Mouse (Mus musculus): Measurements from ENCODE around the gene Cstf1. TPM values are rescaled to one million over a fixed set of nuclear protein-coding genes. Genes with fewer than 3 reads are reported as not detected.
A peak's percentile ranks its signal among the peaks of the same experiment; 100 is the strongest.

The Cstf1 gene
- polyA plus RNA-seq, 1 experiment from 2014 or later: 20.8 TPM

DNA sequence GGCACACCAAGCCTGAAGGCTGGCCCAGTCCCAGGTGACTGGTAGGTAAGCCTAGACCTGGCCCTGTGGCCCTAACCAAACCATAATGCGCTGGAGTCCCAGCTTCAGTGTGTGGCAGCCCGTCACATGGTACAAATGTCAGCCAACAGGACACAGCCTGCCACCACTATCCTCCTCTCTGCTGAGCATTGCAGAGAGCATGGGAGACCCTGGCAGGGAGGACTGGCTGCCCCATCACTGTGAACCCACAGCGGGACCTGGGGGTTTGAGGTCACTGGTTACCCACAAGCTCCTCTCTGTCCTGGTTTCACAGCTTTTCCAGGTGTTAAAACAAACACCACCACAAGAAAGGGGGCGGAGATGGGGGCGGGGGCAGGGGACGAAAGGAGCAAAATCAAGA, 19.9 kb downstream of the Cstf1 start:
- no peaks in the 10 kb centered on the region for H3K4me1 ChIP-seq (ENCODE audit: control insufficient read depth, insufficient read depth, low read depth, low read length)
- no peak overlapping the region for H3K4me3 ChIP-seq (ENCODE audit: low read length)
- no peak overlapping the region for H3K27ac ChIP-seq (ENCODE audit: low read depth, low read length)
- WGBS: 57% methylated on average over 6 of the region's 6 CpGs
- no peak overlapping the region for H3K9ac ChIP-seq (ENCODE audit: low read depth, low read length)
- no peak overlapping the region for H3K4me2 ChIP-seq (ENCODE audit: low read length)
- no peaks in the 10 kb centered on the region for H3K9me3 ChIP-seq (ENCODE audit: control insufficient read depth, low read length)
- ATAC-seq: no peak
- no peaks in the 10 kb centered on the region for H3K36me3 ChIP-seq (ENCODE audit: control insufficient read depth, insufficient read depth, low read length)
- no peaks in the 10 kb centered on the region for H3K27me3 ChIP-seq (replicated peaks; ENCODE audit: control insufficient read depth, insufficient read depth, low read length)

DNA sequence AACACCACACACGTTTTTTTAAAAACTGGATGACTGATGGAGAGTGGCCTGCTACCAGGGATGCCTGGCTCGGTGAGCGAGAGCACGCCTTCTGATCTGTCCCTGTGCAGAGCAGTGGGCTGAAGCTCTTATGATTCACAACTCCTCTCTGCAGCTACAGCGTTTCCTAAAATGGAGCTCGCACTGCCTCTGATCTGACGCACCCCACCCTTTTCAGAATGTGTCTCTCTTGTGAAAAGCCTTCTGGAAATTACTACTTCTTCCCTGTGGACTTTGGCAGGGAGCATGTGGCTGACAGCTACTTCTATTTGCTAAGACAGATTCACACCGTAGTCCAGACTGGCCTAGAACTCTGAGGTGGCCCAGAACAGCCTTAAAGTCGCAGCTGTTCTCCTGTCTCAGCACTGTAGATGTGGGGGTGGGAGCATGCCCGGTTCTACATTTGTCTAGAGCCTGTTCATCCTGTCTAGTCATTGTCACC, 21.6 kb downstream of the Cstf1 start:
- Histone ChIP-seq H3K4me2 (ENCODE audit: low read length) (no peak overlapping the region), H3K27me3 (replicated peaks; ENCODE audit: control insufficient read depth, insufficient read depth, low read length) (no peaks in the 10 kb centered on the region), H3K27ac (ENCODE audit: low read depth, low read length) (no peak overlapping the region), H3K4me3 (ENCODE audit: low read length) (no peak overlapping the region), H3K36me3 (ENCODE audit: control insufficient read depth, insufficient read depth, low read length) (no peaks in the 10 kb centered on the region), H3K9me3 (ENCODE audit: control insufficient read depth, low read length) (no peaks in the 10 kb centered on the region), H3K4me1 (ENCODE audit: control insufficient read depth, insufficient read depth, low read depth, low read length) (no peaks in the 10 kb centered on the region), H3K9ac (ENCODE audit: low read depth, low read length) (no peak overlapping the region)
- 80% methylated on average over 10 of the region's 10 CpGs for WGBS
- no peak for ATAC-seq

DNA sequence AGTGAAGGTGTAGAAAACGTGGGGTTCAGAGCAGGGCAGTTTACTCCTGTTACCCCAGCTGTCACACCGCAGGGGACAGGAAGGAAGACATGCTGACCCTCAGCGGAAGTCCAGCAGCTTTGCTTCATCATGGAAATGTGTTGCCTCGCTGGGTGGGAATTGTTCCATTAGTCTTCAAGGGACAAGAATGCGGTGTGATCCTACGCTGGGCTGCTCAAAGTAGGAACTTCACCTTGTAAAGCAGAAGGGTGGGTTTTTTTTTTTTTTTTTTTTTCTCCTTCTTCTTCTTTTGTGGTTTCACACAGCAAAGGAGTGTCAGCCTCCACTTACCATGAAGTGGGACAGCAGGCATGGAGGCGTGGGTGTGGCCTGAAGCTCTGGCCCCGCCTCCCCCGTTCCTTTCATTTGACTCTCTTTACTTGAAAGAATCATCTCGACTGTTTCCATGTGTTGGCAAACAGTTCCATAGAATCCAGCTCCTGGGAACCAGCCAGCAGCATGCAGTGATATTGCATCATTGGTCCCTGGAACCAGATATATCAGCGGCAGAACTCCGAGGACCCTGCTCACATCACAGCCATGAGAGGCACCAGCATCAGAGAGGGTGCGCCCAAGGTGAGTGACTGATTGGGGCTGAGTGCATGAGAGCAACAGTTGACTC, 23.0 kb downstream of the Cstf1 start, which contains the start of gene Cass4:
Cass4 (plus strand) TSS at position 404 of the 661 bp plus-strand sequence.
- no peaks in the 10 kb centered on the region for H3K27me3 ChIP-seq (replicated peaks; ENCODE audit: control insufficient read depth, insufficient read depth, low read length)
- no peaks in the 10 kb centered on the region for H3K4me1 ChIP-seq (ENCODE audit: control insufficient read depth, insufficient read depth, low read depth, low read length)
- WGBS: 35% methylated on average over 13 of the region's 13 CpGs
- no peak within 1 kb of the TSS for H3K4me3 ChIP-seq (ENCODE audit: low read length)
- no peak within 1 kb of the TSS for H3K4me2 ChIP-seq (ENCODE audit: low read length)
- no peak within 1 kb of the TSS for H3K9ac ChIP-seq (ENCODE audit: low read depth, low read length)
- no peaks in the 10 kb centered on the region for H3K36me3 ChIP-seq (ENCODE audit: control insufficient read depth, insufficient read depth, low read length)
- no peaks in the 10 kb centered on the region for H3K9me3 ChIP-seq (ENCODE audit: control insufficient read depth, low read length)
- ATAC-seq: no peak
- no peak within 1 kb of the TSS for H3K27ac ChIP-seq (ENCODE audit: low read depth, low read length)

DNA sequence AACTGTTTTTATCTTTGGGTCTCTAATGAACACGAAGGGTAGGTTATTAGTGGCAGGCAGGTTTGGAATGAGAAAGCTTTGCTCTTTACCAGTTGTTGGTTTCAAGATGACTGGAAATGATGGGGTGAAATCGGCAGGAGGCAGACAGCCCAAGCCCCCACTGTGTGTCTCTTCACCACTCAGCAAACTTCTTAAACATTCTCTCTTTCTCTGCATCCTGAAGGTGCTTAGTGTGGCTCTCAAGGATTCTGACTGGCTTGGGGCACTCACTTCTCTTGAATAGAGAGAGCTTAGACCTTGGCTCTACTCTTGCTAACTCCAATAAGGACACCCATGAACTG, 23.5 kb downstream of the Cstf1 start:
- no peak for ATAC-seq
- Histone ChIP-seq H3K9ac (ENCODE audit: low read depth, low read length) (no peak overlapping the region), H3K27me3 (replicated peaks; ENCODE audit: control insufficient read depth, insufficient read depth, low read length) (no peaks in the 10 kb centered on the region), H3K4me2 (ENCODE audit: low read length) (no peak overlapping the region), H3K4me1 (ENCODE audit: control insufficient read depth, insufficient read depth, low read depth, low read length) (no peaks in the 10 kb centered on the region), H3K4me3 (ENCODE audit: low read length) (no peak overlapping the region), H3K36me3 (ENCODE audit: control insufficient read depth, insufficient read depth, low read length) (no peaks in the 10 kb centered on the region), H3K27ac (ENCODE audit: low read depth, low read length) (no peak overlapping the region), H3K9me3 (ENCODE audit: control insufficient read depth, low read length) (no peaks in the 10 kb centered on the region)
- 89% methylated on average over 2 of the region's 2 CpGs for WGBS

DNA sequence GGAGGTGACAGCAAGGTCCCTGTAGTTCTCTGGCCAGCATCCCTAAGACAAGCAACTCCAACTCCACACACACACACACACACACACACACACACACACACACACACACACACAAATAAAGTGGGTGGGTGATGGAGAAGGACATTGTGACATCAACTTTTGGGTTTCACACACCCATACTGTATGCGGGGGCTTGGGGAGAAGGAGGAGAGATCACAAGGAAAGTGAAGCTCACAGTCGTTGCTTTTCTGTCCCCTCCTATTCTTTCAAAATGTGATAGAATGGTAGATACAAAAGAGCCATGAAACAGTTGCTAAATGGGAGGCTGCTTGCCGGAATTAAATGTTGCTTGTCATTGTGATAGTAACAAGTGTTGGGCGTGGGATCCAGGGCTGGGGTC, 24.2 kb downstream of the Cstf1 start:
- no peak for ATAC-seq
- Histone ChIP-seq H3K4me1 (ENCODE audit: control insufficient read depth, insufficient read depth, low read depth, low read length) (no peaks in the 10 kb centered on the region), H3K4me2 (ENCODE audit: low read length) (no peak overlapping the region), H3K27me3 (replicated peaks; ENCODE audit: control insufficient read depth, insufficient read depth, low read length) (no peaks in the 10 kb centered on the region), H3K9me3 (ENCODE audit: control insufficient read depth, low read length) (no peaks in the 10 kb centered on the region), H3K9ac (ENCODE audit: low read depth, low read length) (no peak overlapping the region), H3K4me3 (ENCODE audit: low read length) (no peak overlapping the region), H3K27ac (ENCODE audit: low read depth, low read length) (no peak overlapping the region), H3K36me3 (ENCODE audit: control insufficient read depth, insufficient read depth, low read length) (no peaks in the 10 kb centered on the region)
- WGBS: 65% methylated on average over 4 of the region's 4 CpGs

DNA sequence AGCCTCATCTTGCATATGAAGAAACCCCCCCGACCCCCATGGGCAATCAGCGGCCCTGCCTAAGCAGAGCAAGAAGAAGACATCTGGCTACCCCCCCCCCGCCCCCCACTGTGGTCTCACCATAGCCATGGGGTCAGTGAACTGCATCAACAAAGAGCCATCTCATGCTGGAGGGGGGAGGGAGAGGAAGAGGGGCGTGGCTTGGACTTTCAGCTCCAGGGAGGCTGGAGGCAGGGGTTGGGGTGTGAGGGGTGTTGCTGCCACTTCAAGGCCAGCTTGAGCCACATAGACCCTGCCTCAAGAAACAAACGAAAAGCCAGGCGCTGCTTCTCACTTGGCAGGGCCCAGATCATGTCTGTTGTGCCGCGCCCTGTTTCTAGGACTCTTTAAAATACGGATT, 25.5 kb downstream of the Cstf1 start:
- H3K27me3 ChIP-seq (replicated peaks; ENCODE audit: control insufficient read depth, insufficient read depth, low read length): no peaks in the 10 kb centered on the region

DNA sequence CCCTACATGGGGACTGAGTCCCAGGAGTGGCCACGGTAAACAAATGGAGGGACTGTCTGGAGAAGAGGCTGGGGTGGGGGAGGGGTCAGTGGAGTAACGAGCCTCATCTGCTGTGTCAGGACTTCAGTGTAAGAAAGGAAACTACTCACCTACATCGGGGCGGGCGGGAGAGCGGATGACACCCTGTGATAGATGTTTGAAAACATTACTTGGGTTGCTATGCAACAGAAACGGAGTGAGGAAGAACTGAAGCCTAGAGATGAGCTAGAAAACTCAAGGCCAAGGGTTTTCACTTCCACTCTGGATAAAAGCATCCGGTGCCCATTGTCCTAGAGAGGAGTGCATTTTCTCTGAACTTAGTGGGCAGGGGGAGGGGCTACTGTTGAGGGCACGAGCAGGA, 29.4 kb downstream of the Cstf1 start:
- no peak overlapping the region for H3K4me3 ChIP-seq (ENCODE audit: low read length)
- 0 out of 2 replicates have a peak, but pooled peaks have one; percentile 17 for ATAC-seq
- no peaks in the 10 kb centered on the region for H3K9me3 ChIP-seq (ENCODE audit: control insufficient read depth, low read length)
- no peaks in the 10 kb centered on the region for H3K27me3 ChIP-seq (replicated peaks; ENCODE audit: control insufficient read depth, insufficient read depth, low read length)
- H3K4me2 ChIP-seq (ENCODE audit: low read length): no peak overlapping the region
- no peaks in the 10 kb centered on the region for H3K36me3 ChIP-seq (ENCODE audit: control insufficient read depth, insufficient read depth, low read length)
- no peak overlapping the region for H3K9ac ChIP-seq (ENCODE audit: low read depth, low read length)
- H3K27ac ChIP-seq (ENCODE audit: low read depth, low read length): no peak overlapping the region
- WGBS: 23% methylated on average over 9 of the region's 9 CpGs
- H3K4me1 ChIP-seq (ENCODE audit: control insufficient read depth, insufficient read depth, low read depth, low read length): no peaks in the 10 kb centered on the region

More for the DNA sequence above, 25.5 kb downstream of the Cstf1 start:
- H3K4me3 ChIP-seq (ENCODE audit: low read length): no peak overlapping the region
- no peaks in the 10 kb centered on the region for H3K9me3 ChIP-seq (ENCODE audit: control insufficient read depth, low read length)
- ATAC-seq: no peak
- no peak overlapping the region for H3K27ac ChIP-seq (ENCODE audit: low read depth, low read length)
- no peak overlapping the region for H3K9ac ChIP-seq (ENCODE audit: low read depth, low read length)
- H3K4me1 ChIP-seq (ENCODE audit: control insufficient read depth, insufficient read depth, low read depth, low read length): no peaks in the 10 kb centered on the region
- no peak overlapping the region for H3K4me2 ChIP-seq (ENCODE audit: low read length)
- whole genome bisulfite sequencing: 39% methylated on average over 9 of the region's 9 CpGs
- no peaks in the 10 kb centered on the region for H3K36me3 ChIP-seq (ENCODE audit: control insufficient read depth, insufficient read depth, low read length)

DNA sequence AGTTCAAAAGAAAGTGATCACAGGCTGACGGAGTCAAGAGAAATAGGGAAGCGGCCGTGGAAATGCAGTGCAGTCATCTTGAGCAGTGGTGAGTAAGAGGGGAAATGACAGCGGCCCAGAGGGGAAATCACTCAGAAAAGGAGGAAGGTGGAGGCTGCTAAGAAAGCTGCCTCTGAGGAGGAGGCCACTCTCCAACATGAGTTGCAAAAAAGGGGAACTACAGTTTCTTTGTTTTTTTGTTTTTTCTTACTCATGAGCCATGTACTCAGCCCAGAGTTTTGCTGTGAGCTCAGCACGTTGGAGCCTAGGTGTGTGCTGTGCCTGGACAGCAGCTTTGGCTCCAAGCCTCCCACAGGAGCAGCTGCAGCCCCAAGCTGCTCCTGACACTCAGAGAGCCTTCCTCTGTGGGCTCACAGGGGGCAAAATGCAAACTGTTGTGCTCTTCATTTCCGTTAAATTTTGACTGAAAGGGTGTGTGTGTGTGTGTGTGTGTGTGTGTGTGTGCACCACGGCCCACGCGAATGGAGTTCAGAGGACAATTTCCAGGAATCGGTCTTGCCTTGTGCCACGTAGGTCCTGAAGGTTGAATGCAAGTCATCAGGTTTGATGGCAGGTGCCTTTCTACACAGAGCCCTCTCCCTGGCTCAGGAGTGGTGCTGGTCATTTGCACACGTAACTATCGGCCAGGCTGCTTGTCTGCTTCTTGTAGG, 30.8 kb downstream of the Cstf1 start:
- WGBS: 77% methylated on average over 13 of the region's 13 CpGs
- ATAC-seq: no peak
- no peaks in the 10 kb centered on the region for H3K27me3 ChIP-seq (replicated peaks; ENCODE audit: control insufficient read depth, insufficient read depth, low read length)

DNA sequence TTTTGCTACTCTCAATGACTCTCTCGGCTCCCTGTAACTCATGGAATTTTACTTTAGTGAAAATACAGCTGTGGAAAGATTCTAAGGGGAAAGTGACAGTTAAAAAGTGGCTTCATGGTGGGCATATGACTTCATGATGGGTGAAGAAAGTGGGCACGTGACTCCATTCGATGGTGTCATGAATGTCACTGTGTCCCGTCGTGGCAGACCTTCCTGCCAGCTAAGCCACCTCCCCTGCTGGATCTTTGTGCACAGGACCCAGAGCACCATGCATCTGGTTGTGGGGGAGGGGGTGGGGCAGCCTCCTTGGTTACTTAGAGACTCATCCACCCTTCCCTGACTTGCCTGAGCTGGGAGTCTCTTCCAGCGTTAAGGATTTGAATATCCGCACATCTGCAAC, 33.8 kb downstream of the Cstf1 start:
- H3K9ac ChIP-seq (ENCODE audit: low read depth, low read length): no peak overlapping the region
- H3K36me3 ChIP-seq (ENCODE audit: control insufficient read depth, insufficient read depth, low read length): no peaks in the 10 kb centered on the region
- WGBS: 67% methylated on average over 7 of the region's 7 CpGs
- ATAC-seq: no peak
- no peak overlapping the region for H3K27ac ChIP-seq (ENCODE audit: low read depth, low read length)
- H3K4me1 ChIP-seq (ENCODE audit: control insufficient read depth, insufficient read depth, low read depth, low read length): no peaks in the 10 kb centered on the region
- no peak overlapping the region for H3K4me3 ChIP-seq (ENCODE audit: low read length)
- no peak overlapping the region for H3K4me2 ChIP-seq (ENCODE audit: low read length)
- H3K27me3 ChIP-seq (replicated peaks; ENCODE audit: control insufficient read depth, insufficient read depth, low read length): no peaks in the 10 kb centered on the region
- no peaks in the 10 kb centered on the region for H3K9me3 ChIP-seq (ENCODE audit: control insufficient read depth, low read length)

More for the DNA sequence above, 30.8 kb downstream of the Cstf1 start:
- no peaks in the 10 kb centered on the region for H3K4me1 ChIP-seq (ENCODE audit: control insufficient read depth, insufficient read depth, low read depth, low read length)
- H3K9me3 ChIP-seq (ENCODE audit: control insufficient read depth, low read length): no peaks in the 10 kb centered on the region
- no peak overlapping the region for H3K27ac ChIP-seq (ENCODE audit: low read depth, low read length)
- no peak overlapping the region for H3K9ac ChIP-seq (ENCODE audit: low read depth, low read length)
- no peak overlapping the region for H3K4me2 ChIP-seq (ENCODE audit: low read length)
- no peak overlapping the region for H3K4me3 ChIP-seq (ENCODE audit: low read length)
- no peaks in the 10 kb centered on the region for H3K36me3 ChIP-seq (ENCODE audit: control insufficient read depth, insufficient read depth, low read length)
